Comparison of ENCODE assay signal across 9 mouse cellular contexts in genomic region chr4:150173281-150173680, GRCm38 (mm10). TPM values are rescaled to one million over a fixed set of nuclear protein-coding genes. Genes with fewer than 3 reads are reported as not detected.
DNase-seq lines count a peak whose midpoint lies in the region; ATAC-seq and TF ChIP-seq lines count a peak whose summit lies in the region.
"Had no signal": no experiment of that assay in that cellular context is flagged by ENCODE, and none has a peak within 500 bp of the region (broad histone marks: within the 10 kb centered on the region; RNA-seq: fewer than 3 reads in every experiment).

No protein-coding gene starts in this region.

- H3K36me3 ChIP-seq in forebrain, postnatal 0 days (ENCODE audit: insufficient read depth): no peaks in the 10 kb centered on the region
- no peaks in the 10 kb centered on the region for H3K36me3 ChIP-seq in forebrain, embryonic 12.5 days (replicated peaks)
- H3K36me3 ChIP-seq in hindbrain, embryonic 14.5 days (replicated peaks; ENCODE audit: control insufficient read depth, insufficient read depth): no peaks in the 10 kb centered on the region

- H3K4me3 ChIP-seq in forebrain, postnatal 0 days (ENCODE audit: low read depth, low read length): no peak overlapping the region
- H3K4me3 ChIP-seq in forebrain, embryonic 12.5 days (replicated peaks): no peak overlapping the region
- no peak overlapping the region for H3K4me3 ChIP-seq in hindbrain, embryonic 14.5 days (replicated peaks; ENCODE audit: low read length)

- peak; percentile 38; the same call in 1 of the 2 replicates for ATAC-seq in forebrain, postnatal 0 days
- ATAC-seq in forebrain, embryonic 12.5 days (ENCODE audit: low FRiP score): no peak
- no peak for ATAC-seq in hindbrain, embryonic 14.5 days (ENCODE audit: low FRiP score)

- no peaks in the 10 kb centered on the region for H3K4me1 ChIP-seq in forebrain, postnatal 0 days (ENCODE audit: insufficient read depth)
- H3K4me1 ChIP-seq in forebrain, embryonic 12.5 days: no peaks in the 10 kb centered on the region
- H3K4me1 ChIP-seq in hindbrain, embryonic 14.5 days (replicated peaks; ENCODE audit: control insufficient read depth, insufficient read depth, low read length): no peaks in the 10 kb centered on the region

- H3K27ac ChIP-seq in forebrain, postnatal 0 days (ENCODE audit: low read depth, low read length): no peak overlapping the region
- H3K27ac ChIP-seq in forebrain, embryonic 12.5 days: no peak overlapping the region
- H3K27ac ChIP-seq in hindbrain, embryonic 14.5 days: no peak overlapping the region

- H3K4me2 ChIP-seq in forebrain, postnatal 0 days (ENCODE audit: low read depth): no peak overlapping the region
- no peak overlapping the region for H3K4me2 ChIP-seq in forebrain, embryonic 12.5 days
- H3K4me2 ChIP-seq in hindbrain, embryonic 14.5 days (replicated peaks): no peak overlapping the region

- peak; percentile 69 for TF ChIP-seq CTCF in forebrain, postnatal 0 days (IDR thresholded peaks at IDR 0.05; ENCODE audit: low read depth)

- H3K27me3 ChIP-seq in forebrain, postnatal 0 days (ENCODE audit: insufficient read depth, low read length): no peaks in the 10 kb centered on the region
- no peaks in the 10 kb centered on the region for H3K27me3 ChIP-seq in forebrain, embryonic 12.5 days
- H3K27me3 ChIP-seq in hindbrain, embryonic 14.5 days (ENCODE audit: control insufficient read depth, insufficient read depth, low read length): no peaks in the 10 kb centered on the region

- peak; percentile 63 for DNase-seq in forebrain, postnatal 0 days
- peak; percentile 29 for DNase-seq in right cerebral cortex, adult 18-20 months
- no peak for DNase-seq in right cerebral cortex, postnatal 36 days (ENCODE audit: low spot score in 2 of 2)
- peak; percentile 39 for DNase-seq in c-Kit-positive CD71-negative TER-119-negative erythroid progenitor cells, embryonic 14.5 days (ENCODE audit: low read depth)
- peak; percentile 71 for DNase-seq in hindbrain, embryonic 14.5 days (ENCODE audit: low spot score)
- peak; percentile 17 to 19 for DNase-seq in lung, adult 18-20 months
- peak; percentile 49 for DNase-seq in right cerebral cortex, postnatal 4 days

- WGBS in forebrain, postnatal 0 days: 58% methylated on average over 10 of the region's 10 CpGs
- 67% methylated on average over 10 of the region's 10 CpGs for WGBS in forebrain, embryonic 12.5 days
- 64% methylated on average over 10 of the region's 10 CpGs for WGBS in hindbrain, embryonic 14.5 days

- no peak overlapping the region for H3K9ac ChIP-seq in forebrain, postnatal 0 days
- no peak overlapping the region for H3K9ac ChIP-seq in forebrain, embryonic 12.5 days
- no peak overlapping the region for H3K9ac ChIP-seq in hindbrain, embryonic 14.5 days

- H3K9me3 ChIP-seq in forebrain, postnatal 0 days (ENCODE audit: low read length): no peaks in the 10 kb centered on the region
- no peaks in the 10 kb centered on the region for H3K9me3 ChIP-seq in forebrain, embryonic 12.5 days
- no peaks in the 10 kb centered on the region for H3K9me3 ChIP-seq in hindbrain, embryonic 14.5 days (ENCODE audit: control insufficient read depth, low read length)

RNA-seq across cellular contexts. Expression of gene Slc2a7, which starts 24.5 kb away (rescaled TPM):
- total RNA-seq in forebrain, postnatal 0 days (2014; rRNA removed): not detected in 2 replicates
- polyA plus RNA-seq in forebrain, postnatal 0 days (2015; fragmentation: Nextera tagmentation; extraction: Ambion mirVana): not detected in 2 replicates
- not detected in 2 replicates for polyA plus RNA-seq in forebrain, embryonic 12.5 days (2016; fragmentation: Nextera tagmentation; extraction: Ambion mirVana)
- not detected in 2 replicates for polyA plus RNA-seq in hindbrain, embryonic 14.5 days (2014; fragmentation: Nextera tagmentation; extraction: Ambion mirVana)
- polyA plus RNA-seq: heart, embryonic 16.5 days had no signal

RNA-seq across cellular contexts. Expression of gene Car6, which starts 27.9 kb away (rescaled TPM):
- not detected in 2 replicates for total RNA-seq in forebrain, postnatal 0 days (2014; rRNA removed)
- not detected in 2 replicates for polyA plus RNA-seq in forebrain, postnatal 0 days (2015; fragmentation: Nextera tagmentation; extraction: Ambion mirVana)
- polyA plus RNA-seq in forebrain, embryonic 12.5 days (2016; fragmentation: Nextera tagmentation; extraction: Ambion mirVana): not detected in 2 replicates
- not detected in 2 replicates for polyA plus RNA-seq in hindbrain, embryonic 14.5 days (2014; fragmentation: Nextera tagmentation; extraction: Ambion mirVana)
- polyA plus RNA-seq: heart, embryonic 16.5 days had no signal

RNA-seq across cellular contexts. Expression of gene Slc2a5, which starts 54.2 kb away (rescaled TPM):
- total RNA-seq in forebrain, postnatal 0 days (2014; rRNA removed): 1.8 and 3.4 TPM in 2 replicates
- 1.4 and 3.2 TPM in 2 replicates for polyA plus RNA-seq in forebrain, postnatal 0 days (2015; fragmentation: Nextera tagmentation; extraction: Ambion mirVana)
- 1.1 and 1.3 TPM in 2 replicates for polyA plus RNA-seq in forebrain, embryonic 12.5 days (2016; fragmentation: Nextera tagmentation; extraction: Ambion mirVana)
- polyA plus RNA-seq in hindbrain, embryonic 14.5 days (2014; fragmentation: Nextera tagmentation; extraction: Ambion mirVana): 2.4 and 2.8 TPM in 2 replicates

Comparison
In these comparisons a context has a peak if more than half of its experiments do, and no peak if none do; other contexts are left out.
1. DNase-seq: peak in forebrain, postnatal 0 days (single experiment), right cerebral cortex, adult 18-20 months (single experiment), c-Kit-positive CD71-negative TER-119-negative erythroid progenitor cells, embryonic 14.5 days (single experiment), hindbrain, embryonic 14.5 days (single experiment), lung, adult 18-20 months (2 of 2) and right cerebral cortex, postnatal 4 days (single experiment); none in right cerebral cortex, postnatal 36 days (0 of 2).